Mouse (Mus musculus): ENCODE data around the gene Slc24a4.

The Slc24a4 gene

DNA sequence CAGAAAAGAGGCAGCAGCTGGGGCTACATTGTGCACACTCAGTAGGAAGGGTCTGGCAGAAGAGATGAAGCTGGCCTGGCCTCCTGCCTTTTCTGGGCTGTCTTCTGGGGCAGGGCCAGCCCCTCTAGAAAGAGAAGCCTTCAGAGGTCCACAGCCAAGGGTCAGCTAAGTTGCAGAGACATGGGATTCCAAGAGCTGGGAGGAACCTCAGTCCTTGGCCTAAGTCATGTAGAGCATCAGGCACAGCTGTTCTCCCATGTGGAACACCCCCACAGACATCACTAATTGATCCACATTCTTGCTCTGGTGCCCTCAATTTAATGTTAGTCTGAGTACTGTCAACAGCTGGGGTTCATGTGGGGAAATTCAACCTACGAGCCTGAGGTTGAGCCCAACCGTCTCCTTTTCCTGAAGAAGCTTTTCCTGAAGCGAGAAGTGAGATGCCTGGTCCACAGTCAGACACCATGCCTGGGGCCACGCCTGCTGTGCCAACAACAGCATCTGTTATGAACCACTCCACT is 174.4 kb downstream of the Slc24a4 start:
- no peak for DNase-seq (ENCODE audit: extremely low read depth, insufficient read length, low spot score)

DNA sequence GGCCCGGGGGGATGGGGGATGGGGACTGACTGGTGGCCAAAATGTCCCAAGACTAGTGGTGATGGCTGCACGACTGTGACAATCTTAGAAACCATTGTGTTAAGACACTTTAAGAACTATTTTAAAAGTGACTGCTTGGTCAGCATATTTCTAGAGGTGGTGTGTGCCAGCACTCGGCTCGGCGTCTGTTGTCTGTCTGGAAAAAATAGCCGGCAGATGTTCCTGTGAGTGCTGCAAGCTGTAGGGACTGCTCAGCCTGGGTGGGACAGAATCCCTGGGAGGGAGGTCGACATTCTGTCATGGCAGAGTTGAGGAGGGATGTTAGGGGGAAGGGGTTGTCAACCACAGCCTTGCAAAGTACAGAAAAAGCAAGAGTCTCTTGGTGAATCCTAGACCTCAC is 175.3 kb downstream of the Slc24a4 start:
- DNase-seq (ENCODE audit: extremely low read depth, insufficient read length, low spot score): no peak

DNA sequence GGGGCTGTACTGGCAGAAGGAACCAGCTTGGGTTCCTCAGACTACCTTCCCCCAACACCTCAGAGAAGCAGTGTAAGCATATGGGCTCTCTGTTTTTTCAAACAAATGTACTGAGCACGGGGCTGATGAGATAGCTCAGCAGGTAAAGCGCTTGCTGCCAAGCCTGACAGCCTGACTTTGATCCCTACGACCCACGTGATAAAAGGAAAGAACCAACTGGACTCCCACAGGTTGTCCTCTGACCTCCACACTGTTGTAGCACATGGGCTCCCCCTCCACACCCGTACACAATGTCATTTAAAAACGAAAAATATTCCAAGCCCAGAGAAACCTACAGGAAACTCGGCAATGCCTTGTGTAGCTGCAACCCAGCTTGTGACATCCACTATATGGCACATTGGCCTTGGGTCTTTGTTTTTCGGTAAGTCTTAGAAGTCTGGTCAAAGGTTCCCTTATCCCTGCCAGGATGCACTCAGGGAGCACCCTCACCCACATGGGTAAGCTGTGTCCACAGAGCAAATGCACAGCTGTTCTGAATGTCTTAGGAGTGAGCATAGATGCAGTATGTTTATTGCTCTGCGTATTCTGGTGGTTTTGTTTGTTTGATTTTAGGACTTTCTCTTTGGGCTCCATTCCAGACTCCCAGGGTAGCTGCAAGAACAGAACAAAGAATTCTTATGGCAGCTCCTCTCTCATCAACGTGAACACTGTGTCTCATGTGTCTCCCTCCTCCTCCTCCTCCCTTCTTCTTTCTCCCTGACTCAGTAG is 176.7 kb downstream of the Slc24a4 start:
- no peak for DNase-seq (ENCODE audit: extremely low read depth, insufficient read length, low spot score)

DNA sequence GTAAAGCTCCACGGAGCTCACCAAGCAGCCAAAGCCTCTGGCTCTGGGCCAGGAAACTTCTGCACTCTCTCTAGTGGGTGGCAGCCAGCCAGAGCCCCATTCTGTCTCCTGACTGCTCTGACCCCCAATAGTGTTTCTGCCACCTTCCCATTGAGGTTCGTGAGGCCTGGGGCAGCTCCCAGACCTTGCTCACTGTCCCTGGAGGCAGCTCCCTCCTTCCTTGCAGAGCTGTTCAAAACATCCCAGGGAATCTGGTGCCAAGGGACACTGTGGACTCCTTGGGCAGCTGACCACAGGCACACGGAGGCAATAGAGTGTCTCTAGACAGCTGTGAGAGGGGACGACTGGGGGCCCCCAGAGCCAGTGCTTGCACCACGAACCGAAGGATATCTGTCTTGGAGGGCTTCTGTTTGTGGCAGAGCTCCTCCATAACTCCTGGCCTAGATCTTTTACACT is 179.5 kb downstream of the Slc24a4 start:
- DNase-seq (ENCODE audit: extremely low read depth, insufficient read length, low spot score): no peak

DNA sequence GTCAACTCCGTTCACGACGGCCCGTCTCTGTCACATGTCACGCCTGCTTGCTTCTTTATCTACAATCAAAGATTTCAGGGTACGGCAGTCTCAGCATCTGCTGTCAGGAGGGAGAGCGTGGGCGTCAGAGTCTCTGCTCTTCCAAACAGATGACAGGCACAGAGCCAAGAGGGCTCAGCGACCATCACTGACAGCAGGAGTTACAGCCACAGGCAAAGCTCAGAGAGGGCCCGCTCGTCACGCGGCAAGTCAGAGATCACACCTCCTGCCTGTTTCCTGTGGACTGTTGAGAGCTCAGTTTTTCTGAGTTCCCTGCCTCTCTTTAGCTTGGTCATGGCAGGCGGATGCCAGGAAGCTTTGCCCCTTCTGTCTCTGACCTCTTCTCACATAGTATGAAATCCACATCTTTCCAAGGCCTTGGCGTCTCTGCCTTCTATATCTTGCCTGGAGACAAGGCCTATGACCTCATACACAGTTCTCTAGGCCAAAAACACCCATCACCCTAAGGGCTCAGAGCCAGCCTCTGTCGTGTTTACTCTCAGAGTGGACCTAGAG is 180.0 kb downstream of the Slc24a4 start:
- no peak for DNase-seq (ENCODE audit: extremely low read depth, insufficient read length, low spot score)

DNA sequence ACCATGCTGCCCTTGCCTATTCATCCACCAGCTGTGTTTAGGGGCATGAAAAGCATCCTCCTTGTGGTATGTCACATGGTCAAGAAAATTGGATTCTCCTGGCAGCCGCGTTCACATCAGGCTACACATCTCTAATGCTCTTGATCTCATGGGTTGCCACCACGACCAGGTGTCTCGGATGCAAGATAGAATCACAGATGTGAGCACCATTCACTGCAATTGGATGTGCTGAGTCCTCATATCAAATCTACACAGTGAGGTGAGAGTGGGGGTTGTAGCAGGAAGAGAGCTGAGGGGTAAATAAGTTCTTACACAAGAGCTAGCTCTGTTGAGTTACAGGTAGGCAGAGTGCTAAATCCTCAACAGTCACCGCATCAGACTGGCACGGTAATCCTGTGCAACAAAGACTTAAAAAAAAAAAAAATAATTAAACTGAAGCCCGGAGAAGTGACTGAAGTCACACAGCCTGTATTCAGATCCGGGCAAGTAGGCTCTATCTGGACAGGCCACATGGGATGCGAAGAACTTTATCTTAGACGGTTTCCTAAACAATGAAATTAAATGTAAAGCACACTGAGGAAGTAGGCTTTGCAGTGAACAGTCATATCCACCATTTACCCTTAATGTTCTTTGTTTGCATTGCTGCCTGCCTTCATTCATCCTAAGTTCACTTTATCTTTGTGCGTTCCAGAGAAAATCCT is 180.7 kb downstream of the Slc24a4 start:
- no peak for DNase-seq (ENCODE audit: extremely low read depth, insufficient read length, low spot score)

DNA sequence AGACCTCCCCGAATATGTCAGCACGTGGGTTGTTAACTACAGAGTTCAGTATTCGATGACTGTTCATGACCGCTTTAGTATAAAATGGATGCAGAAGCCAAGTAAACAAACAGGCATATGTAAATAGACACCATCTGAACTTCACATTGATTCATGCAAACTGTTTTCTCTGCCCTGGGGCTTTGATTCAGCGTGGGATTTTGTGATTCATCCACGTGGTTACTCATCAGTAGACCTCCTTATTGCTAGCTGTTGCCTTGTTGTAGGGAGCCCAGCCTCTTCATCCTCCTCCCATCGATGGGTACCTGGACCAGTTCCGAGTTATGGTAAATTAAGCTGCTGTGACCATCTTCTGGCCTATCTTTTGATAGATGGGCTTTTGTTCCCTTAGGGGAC is 181.3 kb downstream of the Slc24a4 start:
- no peak for DNase-seq (ENCODE audit: extremely low read depth, insufficient read length, low spot score)

DNA sequence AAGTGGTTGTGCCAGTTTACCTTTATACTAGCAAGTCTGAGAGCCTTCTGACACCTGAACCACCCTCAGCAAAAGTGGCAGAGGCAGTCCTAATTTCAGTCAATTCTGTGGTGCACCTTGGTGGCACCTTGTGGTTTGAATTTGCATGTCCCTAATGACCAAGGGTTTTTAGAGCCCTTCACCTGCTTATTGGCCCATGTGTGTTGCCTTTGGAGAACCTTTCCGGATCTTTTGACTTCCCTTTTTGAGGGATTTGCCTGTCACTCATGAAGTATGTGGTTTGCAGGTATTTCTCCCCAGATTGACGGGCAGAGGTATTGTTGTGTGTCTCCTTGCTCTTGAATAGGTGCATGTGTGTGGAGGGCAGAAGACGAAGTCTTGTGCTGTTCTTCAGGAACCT is 181.7 kb downstream of the Slc24a4 start:
- no peak for DNase-seq (ENCODE audit: extremely low read depth, insufficient read length, low spot score)

DNA sequence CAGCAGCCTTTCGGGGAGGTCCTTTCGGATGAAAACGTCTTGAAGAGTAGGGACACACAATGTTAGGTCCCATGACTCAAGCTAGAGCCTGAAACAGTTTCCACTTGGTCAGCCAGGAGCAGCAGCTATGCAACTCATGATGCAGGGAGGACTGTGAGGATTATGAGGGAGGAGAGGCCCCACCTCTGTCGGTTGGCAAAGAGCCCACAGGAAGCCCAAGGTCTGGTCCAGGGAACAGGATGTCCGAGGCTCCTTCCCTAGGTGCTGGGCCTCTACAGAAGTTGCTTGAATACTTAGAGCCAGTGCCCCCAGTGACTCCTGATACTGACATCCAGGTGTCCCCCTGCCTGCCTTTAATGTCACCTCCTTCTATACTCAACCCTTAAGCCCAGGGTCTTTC is 182.9 kb downstream of the Slc24a4 start:
- no peak for DNase-seq (ENCODE audit: extremely low read depth, insufficient read length, low spot score)
